In genomic region chr11:110336814-110337288, GRCm38 (mm10) we compare ENCODE assay signal across 8 mouse cellular contexts. TPM values are rescaled to one million over a fixed set of nuclear protein-coding genes. Genes with fewer than 3 reads are reported as not detected.
DNase-seq lines count a peak whose midpoint lies in the region; ATAC-seq lines count a peak whose summit lies in the region.

No protein-coding gene starts in this region.

- under 1% methylated on average over 18 of the region's 18 CpGs for WGBS in forebrain, embryonic 12.5 days
- 0% methylated on average over 18 of the region's 18 CpGs for WGBS in hindbrain, embryonic 16.5 days
- under 1% methylated on average over 18 of the region's 18 CpGs for WGBS in limb, embryonic 15.5 days
- under 1% methylated on average over 18 of the region's 18 CpGs for WGBS in midbrain, embryonic 16.5 days

- peak overlapping the region; percentile 82 for H3K4me3 ChIP-seq in forebrain, embryonic 12.5 days (replicated peaks)
- peak overlapping the region; percentile 87 for H3K4me3 ChIP-seq in hindbrain, embryonic 16.5 days (ENCODE audit: low read length)
- peak overlapping the region; percentile 64 for H3K4me3 ChIP-seq in limb, embryonic 15.5 days
- H3K4me3 ChIP-seq in midbrain, embryonic 16.5 days (ENCODE audit: low read depth, low read length): peak overlapping the region; percentile 79

- H3K36me3 ChIP-seq in forebrain, embryonic 12.5 days (replicated peaks): no peaks in the 10 kb centered on the region
- H3K36me3 ChIP-seq in hindbrain, embryonic 16.5 days (ENCODE audit: control insufficient read depth, insufficient read depth, low read length): no peaks in the 10 kb centered on the region
- no peaks in the 10 kb centered on the region for H3K36me3 ChIP-seq in limb, embryonic 15.5 days
- H3K36me3 ChIP-seq in midbrain, embryonic 16.5 days (ENCODE audit: control insufficient read depth, insufficient read depth, low read length): no peaks in the 10 kb centered on the region

- peak; percentile 42 for ATAC-seq in forebrain, embryonic 12.5 days (ENCODE audit: low FRiP score)
- ATAC-seq in hindbrain, embryonic 16.5 days: peak; percentile 47
- ATAC-seq in limb, embryonic 15.5 days (ENCODE audit: insufficient number of reproducible peaks, low FRiP score, low TSS enrichment, low read depth): peak; percentile 40; the same call in 1 of the 2 replicates
- peak; percentile 46 for ATAC-seq in midbrain, embryonic 16.5 days

- no peaks in the 10 kb centered on the region for H3K9me3 ChIP-seq in forebrain, embryonic 12.5 days
- H3K9me3 ChIP-seq in hindbrain, embryonic 16.5 days (ENCODE audit: control insufficient read depth, low read length): no peaks in the 10 kb centered on the region
- H3K9me3 ChIP-seq in limb, embryonic 15.5 days: no peaks in the 10 kb centered on the region
- H3K9me3 ChIP-seq in midbrain, embryonic 16.5 days (replicated peaks; ENCODE audit: control insufficient read depth, low read length, poor library complexity, severe bottlenecking): no peaks in the 10 kb centered on the region

- H3K27me3 ChIP-seq in forebrain, embryonic 12.5 days: peaks cover 4% of the 10 kb centered on the region; the same call in 1 of the 2 replicates
- H3K27me3 ChIP-seq in hindbrain, embryonic 16.5 days (replicated peaks; ENCODE audit: control insufficient read depth, insufficient read depth, low read length): no peaks in the 10 kb centered on the region
- H3K27me3 ChIP-seq in limb, embryonic 15.5 days: peaks cover 4% of the 10 kb centered on the region; the same call in 1 of the 2 replicates
- H3K27me3 ChIP-seq in midbrain, embryonic 16.5 days (ENCODE audit: control insufficient read depth, insufficient read depth, low read depth, low read length): peaks cover 3% of the 10 kb centered on the region; the same call in 1 of the 2 replicates

- H3K4me1 ChIP-seq in forebrain, embryonic 12.5 days: peaks cover 4% of the 10 kb centered on the region; the same call in 1 of the 2 replicates
- peaks cover 8% of the 10 kb centered on the region; the same call in 1 of the 2 replicates for H3K4me1 ChIP-seq in hindbrain, embryonic 16.5 days (ENCODE audit: control insufficient read depth, insufficient read depth, low read depth, low read length)
- H3K4me1 ChIP-seq in limb, embryonic 15.5 days: peaks cover 6% of the 10 kb centered on the region
- H3K4me1 ChIP-seq in midbrain, embryonic 16.5 days (ENCODE audit: control insufficient read depth, insufficient read depth, low read length): peaks cover 4% of the 10 kb centered on the region; the same call in 1 of the 2 replicates

- DNase-seq in ovary, postnatal 36 days (ENCODE audit: low spot score): peak; percentile 21
- DNase-seq in ovary, postnatal 14 days (ENCODE audit: low spot score): no peak
- DNase-seq in adrenal gland, postnatal 10 days: peak; percentile 53
- DNase-seq in Muller cell, postnatal 12 days (ENCODE audit: inconsistent ontology term): no peak

- H3K4me2 ChIP-seq in forebrain, embryonic 12.5 days: peak overlapping the region; percentile 85
- H3K4me2 ChIP-seq in hindbrain, embryonic 16.5 days (ENCODE audit: low read length): peak overlapping the region; percentile 63
- peak overlapping the region; percentile 81 for H3K4me2 ChIP-seq in limb, embryonic 15.5 days
- H3K4me2 ChIP-seq in midbrain, embryonic 16.5 days (ENCODE audit: low read length): peak overlapping the region; percentile 78

- peak overlapping the region; percentile 70 for H3K9ac ChIP-seq in forebrain, embryonic 12.5 days
- H3K9ac ChIP-seq in hindbrain, embryonic 16.5 days (ENCODE audit: low read depth, low read length): peak overlapping the region; percentile 92
- H3K9ac ChIP-seq in limb, embryonic 15.5 days: peak overlapping the region; percentile 63
- peak overlapping the region; percentile 85 for H3K9ac ChIP-seq in midbrain, embryonic 16.5 days (ENCODE audit: low read depth, low read length)

- no peak overlapping the region for H3K27ac ChIP-seq in forebrain, embryonic 12.5 days
- H3K27ac ChIP-seq in hindbrain, embryonic 16.5 days (ENCODE audit: low read depth, low read length): peak overlapping the region; percentile 86
- no peak overlapping the region for H3K27ac ChIP-seq in limb, embryonic 15.5 days
- H3K27ac ChIP-seq in midbrain, embryonic 16.5 days (ENCODE audit: low read length): peak overlapping the region; percentile 80

RNA-seq across cellular contexts. Expression of gene Abca5, which starts 0.7 kb away (rescaled TPM):
- total RNA-seq in adrenal gland, postnatal 10 days (2021): 10 to 100 TPM in 1 of 2 experiments, 1 to 10 TPM in 1; 9.7 to 10.3 TPM
- polyA plus RNA-seq in forebrain, embryonic 12.5 days (2016; fragmentation: Nextera tagmentation; extraction: Ambion mirVana): 3.8 and 4.4 TPM in 2 replicates
- polyA plus RNA-seq in hindbrain, embryonic 16.5 days (2015; fragmentation: Nextera tagmentation; extraction: Ambion mirVana): 10.2 and 11.2 TPM in 2 replicates
- 6.1 and 7.9 TPM in 2 replicates for polyA plus RNA-seq in limb, embryonic 15.5 days (2015; fragmentation: Nextera tagmentation; extraction: Ambion mirVana)
- 9.6 and 10.2 TPM in 2 replicates for polyA plus RNA-seq in midbrain, embryonic 16.5 days (2015; fragmentation: Nextera tagmentation; extraction: Ambion mirVana)

Comparison
In these comparisons a context has a peak if more than half of its experiments do, and no peak if none do; other contexts are left out.
1. DNase-seq: peak in ovary, postnatal 36 days (single experiment) and adrenal gland, postnatal 10 days (single experiment); none in ovary, postnatal 14 days (single experiment) and Muller cell, postnatal 12 days (single experiment).
2. H3K27ac ChIP-seq: peak in hindbrain, embryonic 16.5 days (single experiment) and midbrain, embryonic 16.5 days (single experiment); none in forebrain, embryonic 12.5 days (single experiment) and limb, embryonic 15.5 days (single experiment).
3. Peak in every context shown above with its lines, with median percentiles within 50 percentile points of each other: ATAC-seq, H3K4me2 ChIP-seq, H3K4me3 ChIP-seq and H3K9ac ChIP-seq.